Mouse (Mus musculus) midbrain, postnatal 0 days (tissue): ENCODE data around the gene Babam1. TPM values are rescaled to one million over a fixed set of nuclear protein-coding genes. Genes with fewer than 3 reads are reported as not detected.

Source experiments
- ATAC-seq: fragments of 200-750 bp; cut with Nextera tagmentation; 2 replicates; pipeline ENCODE4 v1.8.0; 2017; ENCODE audit warnings: moderate number of reproducible peaks, mild to moderate bottlenecking, moderate TSS enrichment, moderate library complexity; ENCODE audit not compliant: low FRiP score
- DNase-seq: peaks from one replicate; pipeline ENCODE4 v3.0.0-alpha.2; 2015; ENCODE audit warnings: low spot score
- H3K27ac ChIP-seq: fragments of 300-500 bp; sonication (generic); 2 replicates; pipeline ENCODE4 v1.5.1; 2014; ENCODE audit warnings: low read depth, mild to moderate bottlenecking, low read length, mixed read lengths
- H3K27me3 ChIP-seq: fragments of 300-500 bp; sonication (generic); 2 replicates; pipeline ENCODE4 v1.6.1; 2014; ENCODE audit warnings: low read length, control low read depth, mixed read lengths; ENCODE audit not compliant: insufficient read depth
- H3K36me3 ChIP-seq: fragments of 300-500 bp; sonication (generic); 2 replicates; pipeline ENCODE4 v1.6.1; 2014; ENCODE audit warnings: low read length, control low read depth, mixed read lengths; ENCODE audit not compliant: insufficient read depth
- H3K4me1 ChIP-seq: fragments of 300-500 bp; sonication (generic); 2 replicates; pipeline ENCODE4 v1.6.1; 2014; ENCODE audit warnings: mild to moderate bottlenecking, control low read depth, antibody characterized with exemption, low read length, mixed read lengths; ENCODE audit not compliant: insufficient read depth
- H3K4me2 ChIP-seq: fragments of 300-500 bp; sonication (generic); 2 replicates; pipeline ENCODE4 v1.6.1; 2014; ENCODE audit warnings: low read depth, mild to moderate bottlenecking, low read length, mixed read lengths; ENCODE audit not compliant: poor library complexity, severe bottlenecking
- H3K4me3 ChIP-seq: fragments of 300-500 bp; sonication (generic); 2 replicates; pipeline ENCODE4 v1.5.1; 2014; ENCODE audit warnings: low read depth, mild to moderate bottlenecking, low read length, moderate library complexity
- H3K9ac ChIP-seq: fragments of 300-500 bp; sonication (generic); replicated peaks from 2 replicates; pipeline ENCODE4 v1.6.1; 2014; ENCODE audit warnings: mild to moderate bottlenecking, low read length, moderate library complexity, mixed read lengths; ENCODE audit not compliant: poor library complexity, severe bottlenecking
- H3K9me3 ChIP-seq: fragments of 300-500 bp; sonication (generic); 2 replicates; pipeline ENCODE4 v1.6.1; 2016; ENCODE audit warnings: low read length, control low read depth
- CTCF ChIP-seq: IDR thresholded peaks from 2 replicates; pipeline ENCODE4 v1.5.1; 2016; ENCODE audit warnings: antibody characterized with exemption, mild to moderate bottlenecking
- WGBS: fragments of 180-500 bp; shearing (Covaris S2); extraction: QIAGEN DNeasy Blood & Tissue Kit; methylation state at CpG from one replicate; pipeline ENCODE4 v1.1.7; 2014; 5-methylcytosine and 5-hydroxymethylcytosine counted together
- polyA plus RNA-seq: library from polyadenylated mRNA; unstranded; fragments of >200 nt; fragmentation: Nextera tagmentation; extraction: Ambion mirVana; gene quantifications from 2 replicates; pipeline ENCODE4 v1.2.1, GENCODE M21; 2015
- total RNA-seq: library from RNA; depleted of rRNA; stranded (reverse); fragments of >200 nt; gene quantifications from 2 replicates; pipeline ENCODE4 v1.2.3, GENCODE M21; 2014

Babam1 gene
- total and polyA plus RNA-seq, 2 experiments from 2014 or later = 90.2 to 124 TPM

DNA sequence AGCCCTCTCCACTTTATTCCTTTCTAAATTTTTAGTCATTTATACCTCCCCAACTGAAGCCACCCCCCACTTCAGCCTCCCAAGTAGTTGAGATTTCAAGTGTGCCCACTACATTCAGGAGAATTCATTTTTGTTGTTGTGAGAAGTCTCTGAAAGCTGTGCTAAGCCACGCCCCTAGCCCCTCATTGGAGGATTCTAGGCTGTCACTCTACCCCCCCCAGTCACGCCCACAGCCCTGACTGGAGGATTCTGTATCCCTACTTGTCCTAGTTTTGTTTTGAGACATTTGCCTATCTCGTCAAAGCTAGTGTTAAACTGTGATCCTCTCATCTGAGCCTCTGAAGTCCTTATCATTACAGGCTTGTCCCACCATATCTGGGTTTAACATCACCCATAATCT lies 3.8 kb upstream of the Babam1 start:
- Histone ChIP-seq H3K27me3 (no peaks in the 10 kb centered on the region), H3K9ac (no peak overlapping the region), H3K36me3 (no peaks in the 10 kb centered on the region), H3K27ac (no peak overlapping the region), H3K4me1 (peaks cover 7% of the 10 kb centered on the region), H3K4me2 (no peak overlapping the region), H3K4me3 (no peak overlapping the region), H3K9me3 (no peaks in the 10 kb centered on the region)
- no peak for TF ChIP-seq CTCF
- ATAC-seq = no peak
- DNase-seq = no peak
- WGBS = 10% methylated on average over 3 of the region's 3 CpGs

DNA sequence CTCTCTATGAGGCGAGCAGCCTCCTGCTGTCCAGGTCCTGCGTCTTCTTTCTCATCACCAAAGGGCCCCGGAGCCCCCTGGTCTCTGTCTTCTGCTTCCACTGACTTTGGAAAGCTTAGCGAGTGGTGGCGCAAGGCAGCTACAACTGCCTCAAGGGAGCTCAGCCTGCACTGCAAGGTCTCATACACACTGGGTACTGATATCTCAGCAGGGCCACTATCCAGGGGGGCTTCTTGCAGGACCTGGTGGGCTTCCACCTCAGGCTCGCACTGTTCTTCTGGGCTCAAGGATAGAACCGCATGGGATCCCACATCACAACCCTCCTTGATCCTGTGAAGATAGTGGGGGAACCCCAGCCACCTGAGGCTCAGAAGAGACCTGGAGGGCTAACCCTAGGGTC lies 2.2 kb upstream of the Babam1 start:
- Histone ChIP-seq H3K27me3 (no peaks in the 10 kb centered on the region), H3K36me3 (peaks cover 6% of the 10 kb centered on the region), H3K4me1 (peaks cover 8% of the 10 kb centered on the region), H3K4me3 (no peak overlapping the region), H3K9me3 (no peaks in the 10 kb centered on the region), H3K9ac (no peak overlapping the region), H3K4me2 (no peak overlapping the region), H3K27ac (no peak overlapping the region)
- ATAC-seq (no peak), DNase-seq (no peak)
- WGBS = 82% methylated on average over 7 of the region's 7 CpGs
- no peak for TF ChIP-seq CTCF

DNA sequence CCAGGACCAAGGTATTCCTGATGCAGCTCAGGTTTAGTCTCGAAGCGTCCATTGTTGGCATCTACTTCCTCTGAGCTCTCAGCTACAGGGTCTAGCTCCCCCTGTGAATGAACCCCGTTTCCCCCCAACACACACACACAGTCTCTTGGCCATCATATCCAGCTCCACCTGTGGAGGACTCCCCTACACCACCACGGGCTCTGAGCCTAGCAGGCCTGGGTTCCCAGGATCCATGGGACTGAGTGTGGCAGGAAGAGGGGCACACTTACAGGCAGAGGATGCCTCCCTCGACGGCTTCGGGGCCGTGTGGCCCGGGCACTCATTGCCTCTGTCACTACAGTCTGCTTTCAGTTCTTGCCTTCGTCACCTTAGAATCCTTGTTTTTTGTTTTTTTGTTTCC lies 1.6 kb upstream of the Babam1 start:
- no peak overlapping the region for H3K9ac ChIP-seq
- H3K9me3 ChIP-seq = no peaks in the 10 kb centered on the region
- no peak overlapping the region for H3K4me2 ChIP-seq
- H3K27me3 ChIP-seq = no peaks in the 10 kb centered on the region
- DNase-seq (no peak), ATAC-seq (no peak)
- peaks cover 8% of the 10 kb centered on the region for H3K4me1 ChIP-seq
- H3K27ac ChIP-seq = no peak overlapping the region
- no peak for TF ChIP-seq CTCF
- WGBS = 84% methylated on average over 10 of the region's 10 CpGs
- no peak overlapping the region for H3K4me3 ChIP-seq
- peaks cover 6% of the 10 kb centered on the region for H3K36me3 ChIP-seq

DNA sequence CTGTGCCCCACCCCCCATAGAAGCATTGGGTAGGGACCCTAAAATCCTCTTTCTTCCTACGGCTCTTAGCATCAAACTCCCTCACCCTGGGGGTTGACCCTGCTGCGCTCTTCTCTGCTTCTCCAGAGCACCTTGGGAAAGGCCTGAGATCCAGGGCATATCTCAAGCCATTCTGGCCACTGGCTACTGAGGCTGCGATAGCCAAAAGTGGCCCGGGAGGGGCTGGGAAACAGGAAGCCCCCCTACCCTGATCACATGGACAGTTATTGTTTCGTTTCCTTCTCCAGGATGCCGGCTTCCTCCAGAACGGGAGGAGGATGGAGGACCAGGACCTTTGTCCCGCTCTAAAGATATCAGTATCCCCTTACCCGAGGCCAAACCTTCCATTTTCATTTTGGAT lies 1.0 kb upstream of the Babam1 start, which contains the start of gene Ushbp1:
Gene Ushbp1 (minus strand): TSS at position 174 of the 400 bp plus-strand sequence.
- ATAC-seq (no peak), DNase-seq (no peak)
- H3K4me3 ChIP-seq = peak within 1 kb of the TSS; percentile 61; the same call in 1 of the 2 replicates
- peak within 1 kb of the TSS; percentile 60; the same call in 1 of the 2 replicates for H3K27ac ChIP-seq
- H3K9me3 ChIP-seq = no peaks in the 10 kb centered on the region
- no peak within 1 kb of the TSS for H3K9ac ChIP-seq
- no peak for TF ChIP-seq CTCF
- no peaks in the 10 kb centered on the region for H3K27me3 ChIP-seq
- peaks cover 8% of the 10 kb centered on the region for H3K4me1 ChIP-seq
- 87% methylated on average over 9 of the region's 9 CpGs for WGBS
- H3K36me3 ChIP-seq = peaks cover 6% of the 10 kb centered on the region
- peak within 1 kb of the TSS; percentile 32 for H3K4me2 ChIP-seq

DNA sequence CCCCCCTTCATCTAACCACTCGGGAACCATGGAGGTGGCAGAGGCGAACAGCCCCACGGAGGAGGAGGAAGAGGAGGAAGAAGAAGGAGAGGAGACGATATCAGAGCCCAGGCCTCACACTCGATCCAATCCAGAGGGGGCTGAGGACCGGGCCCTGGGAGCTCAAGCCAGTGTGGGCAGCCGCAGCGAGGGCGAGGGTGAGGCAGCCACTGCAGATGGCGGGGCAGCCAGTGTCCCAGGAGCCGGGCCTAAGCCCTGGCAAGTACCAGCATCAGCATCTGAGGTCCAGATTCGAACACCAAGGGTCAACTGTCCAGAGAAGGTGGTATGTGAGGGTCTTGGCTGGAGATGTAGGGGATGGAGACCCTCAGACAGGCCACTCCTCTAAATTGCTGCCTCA lies 1.0 kb downstream of the Babam1 start:
- H3K36me3 ChIP-seq = peaks cover 6% of the 10 kb centered on the region

DNA sequence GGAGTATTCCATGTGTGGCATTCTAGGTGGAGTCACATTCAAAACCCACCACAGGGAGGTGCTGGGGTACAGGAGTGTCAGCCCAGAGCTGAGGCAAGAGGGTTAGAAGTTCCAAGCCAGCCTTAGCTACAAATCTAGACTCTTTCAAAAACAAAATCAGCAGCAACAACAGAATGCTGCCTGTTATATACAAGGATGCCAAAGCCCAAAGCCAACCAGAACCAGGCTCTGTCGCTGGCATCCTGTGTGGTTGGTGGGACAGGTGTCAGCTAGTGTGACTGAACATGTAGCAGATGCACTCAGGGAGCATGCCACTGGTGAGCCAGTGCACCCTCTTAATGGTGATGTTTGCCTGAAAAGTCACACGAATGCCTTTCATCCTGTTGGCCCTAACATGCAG lies 4.2 kb downstream of the Babam1 start:
- no peaks in the 10 kb centered on the region for H3K9me3 ChIP-seq
- H3K36me3 ChIP-seq = peaks cover 6% of the 10 kb centered on the region
- 100% methylated on average over 2 of the region's 2 CpGs for WGBS
- ATAC-seq (no peak), DNase-seq (no peak)
- H3K27ac ChIP-seq = no peak overlapping the region
- H3K4me1 ChIP-seq = peaks cover 8% of the 10 kb centered on the region
- H3K9ac ChIP-seq = no peak overlapping the region
- H3K4me3 ChIP-seq = no peak overlapping the region
- TF ChIP-seq CTCF = no peak
- H3K4me2 ChIP-seq = no peak overlapping the region
- no peaks in the 10 kb centered on the region for H3K27me3 ChIP-seq

More for the DNA sequence above, 1.0 kb downstream of the Babam1 start:
- ATAC-seq (no peak), DNase-seq (no peak)
- Histone ChIP-seq H3K27ac (no peak overlapping the region), H3K9ac (no peak overlapping the region), H3K4me3 (peak overlapping the region; percentile 61), H3K9me3 (no peaks in the 10 kb centered on the region), H3K4me1 (peaks cover 8% of the 10 kb centered on the region), H3K4me2 (peak overlapping the region; percentile 88), H3K27me3 (no peaks in the 10 kb centered on the region)
- WGBS = 84% methylated on average over 12 of the region's 12 CpGs
- TF ChIP-seq CTCF = no peak
